Mouse (Mus musculus): ENCODE measurements around the gene Uts2b.

Gene Uts2b

DNA sequence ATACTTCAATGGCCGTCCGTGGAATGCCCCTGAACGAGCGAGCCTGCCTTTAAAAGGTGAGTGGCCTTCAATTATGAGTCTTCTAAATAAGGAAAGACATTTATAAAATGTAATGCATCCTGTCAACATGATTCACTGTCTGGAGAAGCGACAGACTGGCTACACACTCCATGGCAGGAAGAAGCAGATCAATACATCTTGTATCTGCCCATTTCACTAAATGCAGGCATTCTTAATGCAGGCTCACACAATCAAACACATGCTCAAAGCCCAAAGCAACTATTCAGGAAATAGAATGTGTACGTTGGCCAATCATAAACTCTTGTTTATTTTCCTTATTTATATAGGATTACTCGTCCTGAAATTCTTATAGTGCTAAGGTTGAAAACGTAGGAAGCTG is at the start of gene Uts2b:
Gene Uts2b, minus strand, starts transcription at position 49 of the 400 bp plus-strand sequence.
- no peak for DNase-seq (ENCODE audit: extremely low spot score)

DNA sequence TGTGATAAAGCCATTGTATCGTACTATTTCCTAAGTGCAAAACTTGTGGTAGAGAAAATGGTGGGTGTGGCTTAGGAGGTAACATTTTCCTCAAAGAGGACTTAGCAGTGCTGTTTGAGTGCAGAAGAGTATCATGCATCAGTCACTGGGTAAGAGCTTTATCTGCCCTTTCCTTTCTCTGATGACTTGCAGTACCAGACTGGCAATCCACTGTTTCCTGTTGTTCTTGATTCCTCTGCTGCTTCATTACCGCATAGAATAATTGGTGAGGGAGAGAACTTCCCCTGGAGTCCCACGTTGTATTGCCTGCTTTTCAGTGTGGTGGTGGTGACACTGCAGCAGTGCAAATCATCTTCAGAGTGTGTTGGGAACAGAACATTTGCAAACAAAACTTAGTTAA is 47.6 kb upstream of the Uts2b start:
- no peak for DNase-seq (ENCODE audit: extremely low spot score)

DNA sequence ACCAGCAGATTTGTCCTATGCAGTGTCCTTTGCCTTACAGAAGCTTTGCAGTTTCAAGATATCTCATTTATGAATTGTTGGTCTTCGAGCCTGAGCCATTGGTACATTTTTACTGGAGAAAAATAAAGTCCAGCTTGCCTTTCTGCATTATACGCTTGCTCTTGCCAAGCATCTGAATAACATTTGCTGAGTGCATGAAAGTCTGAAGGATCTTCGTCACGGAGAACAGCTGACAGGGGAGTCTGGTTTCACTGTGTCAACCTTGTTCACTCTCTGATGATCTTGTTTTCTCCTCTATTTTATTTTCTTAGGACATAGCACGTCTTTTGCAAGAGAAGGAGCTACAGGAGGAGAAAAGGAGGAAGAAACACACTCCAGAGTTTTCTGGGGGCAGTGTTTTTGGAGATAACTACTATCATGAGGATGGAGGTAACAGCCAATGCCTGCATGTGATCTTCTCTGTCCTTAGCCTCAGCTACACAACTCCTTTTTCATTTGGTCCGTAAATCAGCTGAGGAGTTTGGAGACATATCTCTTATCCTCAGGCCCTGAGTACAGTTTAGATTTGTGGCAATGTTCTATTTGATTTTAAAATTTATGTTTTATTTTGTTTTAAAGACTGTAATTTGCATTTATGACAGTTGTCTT is 47.0 kb upstream of the Uts2b start:
- DNase-seq (ENCODE audit: extremely low spot score): no peak

DNA sequence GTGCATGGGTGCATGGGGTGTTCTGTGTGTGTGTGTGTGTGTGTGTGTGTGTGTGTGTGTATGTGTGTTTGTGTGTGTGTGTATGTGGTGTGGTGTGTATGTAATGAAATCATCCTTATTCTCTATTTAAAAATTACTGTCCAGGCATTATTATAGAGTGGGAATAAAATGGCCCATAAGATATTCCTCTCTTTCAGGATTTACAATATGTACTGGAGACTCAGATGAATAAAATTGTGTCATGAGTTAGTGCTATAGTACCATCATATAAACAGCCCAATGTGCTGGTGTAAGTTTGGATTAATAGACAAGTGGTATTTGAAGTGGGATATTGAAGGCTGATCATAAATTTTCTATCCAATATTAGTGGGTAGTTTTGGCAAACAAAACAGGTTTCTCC is 34.1 kb upstream of the Uts2b start:
- DNase-seq (ENCODE audit: extremely low spot score): no peak

DNA sequence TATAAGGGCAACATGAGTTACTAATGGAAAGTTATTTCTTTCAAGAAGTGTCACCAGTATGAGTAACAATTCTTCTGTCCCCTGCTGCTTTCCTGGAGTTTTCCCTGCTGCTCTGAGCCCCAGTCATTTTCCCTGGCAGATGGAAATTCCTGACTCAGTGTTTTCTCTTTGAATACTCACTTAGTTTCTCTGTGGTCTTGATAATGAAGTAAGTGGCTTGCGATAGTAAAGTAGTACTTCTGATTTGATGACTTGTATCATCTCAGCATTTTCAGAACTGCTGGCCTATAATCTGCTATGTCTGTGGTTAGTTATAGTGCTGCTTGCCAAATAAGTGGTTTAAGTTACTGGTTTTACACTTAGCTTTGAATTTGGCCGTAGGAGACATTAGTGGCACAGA is 31.5 kb upstream of the Uts2b start:
- no peak for DNase-seq (ENCODE audit: extremely low spot score)

DNA sequence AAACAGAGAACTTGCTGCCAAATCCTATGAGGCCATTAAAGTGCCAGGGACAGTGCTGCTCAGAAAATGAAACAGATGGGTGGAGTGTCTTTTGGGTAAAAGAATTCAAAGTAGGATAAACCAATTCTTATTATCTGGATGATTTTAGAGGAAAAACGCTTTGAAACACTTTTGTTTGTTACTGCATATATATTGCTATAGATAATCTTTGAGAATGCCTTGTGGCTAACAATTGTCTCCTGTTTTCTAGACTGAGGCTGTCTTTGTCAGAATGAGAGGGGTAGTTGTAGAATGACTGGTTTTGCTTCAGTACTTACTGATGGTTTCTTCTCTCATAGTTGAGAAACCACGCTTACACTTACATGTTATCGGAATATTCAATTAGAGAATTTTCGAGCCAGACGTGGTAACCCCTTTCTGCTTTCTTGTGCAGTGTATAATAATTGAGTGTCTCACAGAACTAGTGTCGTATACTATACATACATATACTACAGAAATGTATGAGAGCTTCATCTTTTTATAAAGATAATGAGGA is 29.7 kb upstream of the Uts2b start:
- DNase-seq (ENCODE audit: extremely low spot score): no peak

DNA sequence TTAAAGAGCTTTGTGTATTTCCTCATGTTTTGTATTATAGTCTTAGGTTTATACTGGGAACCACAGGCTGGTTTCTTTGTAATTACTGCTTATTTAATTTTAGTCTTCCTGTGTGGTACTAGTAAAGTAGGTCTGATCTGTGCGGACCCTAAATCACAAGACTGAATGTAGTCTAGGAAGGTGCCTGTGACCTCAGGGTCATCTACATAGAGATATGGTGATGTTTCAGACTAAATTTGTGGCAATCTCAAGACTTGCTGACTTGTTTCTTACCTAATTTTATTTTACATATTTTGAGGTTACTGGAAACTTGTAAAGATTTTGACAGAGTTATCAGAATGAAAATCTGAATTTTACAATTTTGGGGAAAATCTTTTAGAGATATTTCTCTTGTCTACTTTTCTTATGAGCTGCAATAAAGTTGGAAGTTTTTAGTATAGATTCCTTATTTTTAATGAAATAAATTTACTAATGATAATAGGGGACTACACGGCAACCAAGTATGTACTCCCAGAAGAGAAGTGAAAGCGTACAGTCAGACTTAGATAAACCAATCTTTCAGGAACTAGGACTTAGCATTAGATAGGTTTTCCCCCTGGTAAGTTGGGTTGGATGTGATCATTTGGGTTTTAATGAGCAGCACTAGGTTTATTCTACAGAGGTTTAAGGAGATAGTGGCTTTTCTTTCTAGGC is 29.1 kb upstream of the Uts2b start:
- DNase-seq (ENCODE audit: extremely low spot score): no peak

DNA sequence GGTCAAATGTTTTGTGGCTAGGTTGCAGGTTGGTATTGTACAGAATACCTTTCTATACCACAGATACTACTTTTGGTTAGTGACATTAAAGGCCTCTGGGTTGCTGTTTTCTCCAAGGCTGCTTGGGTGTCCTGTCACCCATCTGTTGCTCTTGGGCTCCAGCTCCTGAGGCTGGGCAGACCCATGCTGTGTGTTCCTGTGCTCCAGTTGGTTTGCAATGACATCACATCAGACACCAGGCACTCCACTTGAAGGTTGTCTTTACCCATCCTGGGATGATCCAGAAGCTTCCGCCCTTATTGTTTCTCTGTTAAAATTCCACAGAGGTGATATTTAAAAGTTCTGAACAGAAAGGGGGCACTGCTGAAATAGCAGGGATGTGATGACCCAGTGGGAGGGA is 26.9 kb upstream of the Uts2b start:
- DNase-seq (ENCODE audit: extremely low spot score): no peak

DNA sequence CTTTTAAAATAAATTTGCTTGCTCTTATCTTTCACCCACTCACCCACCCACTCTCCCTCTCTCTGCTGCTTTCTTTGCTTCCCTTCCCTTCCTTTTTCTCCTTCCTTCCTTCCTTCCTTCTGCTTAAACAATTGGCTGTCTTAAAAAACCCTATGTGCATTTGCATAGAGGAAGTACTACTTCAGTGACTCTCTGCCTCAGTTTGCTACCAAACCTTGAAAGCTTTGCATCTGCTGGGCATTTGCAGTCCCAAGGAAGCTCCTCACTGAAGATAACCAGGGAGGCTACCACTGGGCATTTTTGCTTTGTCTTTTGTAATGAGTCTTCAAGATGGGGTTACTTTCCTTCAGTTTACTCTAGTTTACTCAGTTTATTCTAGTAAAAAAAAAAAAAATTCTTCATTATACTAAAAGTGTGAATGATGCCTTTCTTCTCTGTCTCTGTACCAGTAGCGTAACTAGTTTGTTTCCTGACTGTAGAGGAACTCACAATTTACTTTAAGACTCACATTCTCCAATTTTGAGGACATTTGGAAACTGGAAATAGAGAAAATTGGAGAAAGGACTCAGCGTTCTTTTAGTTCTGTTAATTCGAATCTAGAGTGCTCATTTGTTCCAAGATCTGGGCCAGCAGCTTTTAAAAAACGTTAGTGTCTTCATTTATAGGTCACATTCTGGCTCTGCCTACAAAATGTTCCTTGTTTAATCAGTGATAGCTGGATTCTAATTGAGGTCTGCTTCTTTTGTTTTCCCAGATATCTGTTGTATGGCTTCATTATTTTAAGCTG is 25.4 kb upstream of the Uts2b start:
- DNase-seq (ENCODE audit: extremely low spot score): no peak

DNA sequence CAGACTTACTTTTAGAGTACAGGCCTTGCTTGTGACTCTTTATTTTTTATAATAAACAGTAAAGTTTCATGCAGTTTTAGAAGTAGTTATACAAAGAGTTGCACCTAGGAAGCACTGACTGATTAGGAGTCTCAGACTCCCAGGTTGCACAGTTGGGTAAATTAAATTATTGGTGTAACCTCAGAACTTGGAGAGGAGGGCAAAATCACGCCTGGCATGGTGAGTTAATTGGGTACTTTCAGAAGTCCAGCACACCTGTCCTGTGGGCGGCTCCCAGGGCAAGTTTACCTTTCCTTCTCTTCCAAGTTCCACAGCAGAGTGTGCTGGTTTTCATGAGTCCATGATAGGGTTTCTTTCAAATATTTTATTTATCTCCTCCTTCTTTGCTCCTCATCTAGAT is 21.8 kb upstream of the Uts2b start:
- DNase-seq (ENCODE audit: extremely low spot score): no peak

DNA sequence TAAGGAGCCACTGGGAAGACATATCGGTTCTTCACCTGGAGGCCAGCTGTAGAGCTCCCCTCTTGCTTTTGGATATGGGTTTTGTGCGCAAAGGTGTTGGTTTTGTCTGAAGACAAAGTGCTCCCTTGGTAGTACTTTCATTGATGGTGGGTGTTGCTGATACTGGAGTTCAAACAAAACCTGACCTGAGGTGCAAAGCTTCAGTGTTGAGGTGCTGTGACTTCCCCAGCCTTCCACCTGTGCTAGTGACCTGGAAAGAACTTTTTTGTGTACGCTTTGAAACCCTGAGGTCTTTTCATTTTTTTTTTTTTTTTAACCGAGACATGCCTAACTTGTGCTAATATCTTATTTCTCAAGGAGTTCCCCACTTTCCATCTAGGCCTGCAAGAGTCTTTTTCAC is 20.3 kb upstream of the Uts2b start:
- DNase-seq (ENCODE audit: extremely low spot score): no peak

DNA sequence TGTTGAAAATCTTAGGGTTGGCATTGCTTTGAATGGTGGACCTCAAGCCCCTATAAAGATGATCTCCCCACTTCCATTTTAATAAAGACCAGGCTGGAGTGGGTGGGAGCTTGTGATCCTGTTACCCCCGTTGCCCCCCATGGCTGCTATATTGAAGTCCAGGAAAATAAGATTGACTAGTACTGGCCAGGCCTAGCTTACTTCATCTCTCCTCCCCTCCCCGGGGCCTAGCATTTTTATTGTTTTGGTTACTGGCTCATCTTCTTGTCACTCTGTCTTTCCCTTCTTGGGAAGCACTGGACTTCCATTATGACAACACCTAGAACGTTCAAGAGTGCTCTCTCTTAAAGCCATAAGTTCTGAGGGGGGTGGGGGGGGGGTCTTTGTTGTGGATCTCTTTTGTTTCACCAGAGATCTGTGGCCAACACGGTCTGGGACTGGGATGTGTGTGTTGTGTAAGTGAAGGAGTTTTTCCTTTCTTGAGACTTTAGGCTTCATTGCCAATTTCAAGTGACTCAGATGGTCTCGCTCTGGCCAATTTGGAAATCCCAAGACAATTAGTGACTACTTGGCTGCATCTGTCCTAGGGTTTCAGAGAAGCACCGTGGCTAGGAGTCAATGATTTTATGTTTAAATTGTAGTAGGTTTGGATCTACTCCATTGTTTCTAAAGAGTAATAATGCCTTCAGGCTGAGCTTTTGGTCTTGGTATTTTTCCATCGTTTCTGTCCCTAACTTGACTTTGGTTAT is 19.7 kb upstream of the Uts2b start:
- DNase-seq (ENCODE audit: extremely low spot score): peak; percentile 11

DNA sequence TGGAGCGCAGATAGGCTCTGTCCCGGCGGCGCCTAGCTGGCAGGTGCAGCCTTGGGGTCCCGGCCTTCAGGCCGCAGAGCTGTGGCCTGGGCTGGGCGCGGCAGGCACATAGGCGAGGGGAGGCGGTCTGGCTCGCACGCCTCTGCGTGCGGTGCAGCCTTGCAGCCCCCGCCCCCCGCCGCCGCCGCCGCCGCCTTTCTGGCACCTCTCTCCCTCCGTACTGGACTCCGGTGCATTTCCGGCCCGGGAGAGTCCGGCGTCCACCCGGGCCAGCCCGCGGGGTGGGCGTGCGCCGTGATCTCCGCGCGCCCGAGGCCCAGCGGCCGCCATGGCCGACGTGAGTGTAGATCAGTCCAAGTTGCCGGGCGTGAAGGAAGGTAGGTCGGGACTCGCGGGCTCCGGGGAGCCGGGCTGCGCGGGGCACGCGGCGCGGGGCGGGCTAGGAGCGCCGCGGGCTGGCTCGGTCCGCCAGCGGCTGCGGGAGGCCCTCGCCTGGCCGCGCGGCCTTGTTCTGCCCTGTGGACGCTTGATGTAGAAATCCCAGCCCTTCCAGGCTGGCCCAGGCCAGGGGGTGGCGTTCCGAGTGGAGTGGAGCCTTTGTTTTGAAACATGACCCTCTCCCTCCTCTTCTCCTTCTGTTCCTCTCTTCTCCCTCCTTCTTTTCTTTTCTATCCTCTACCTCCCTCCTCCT is 18.9 kb upstream of the Uts2b start, which contains the start of gene Ccdc50:
Gene Ccdc50, plus strand, starts transcription at position 109 of the 691 bp plus-strand sequence.
- peak; percentile 83 for DNase-seq (ENCODE audit: extremely low spot score)

DNA sequence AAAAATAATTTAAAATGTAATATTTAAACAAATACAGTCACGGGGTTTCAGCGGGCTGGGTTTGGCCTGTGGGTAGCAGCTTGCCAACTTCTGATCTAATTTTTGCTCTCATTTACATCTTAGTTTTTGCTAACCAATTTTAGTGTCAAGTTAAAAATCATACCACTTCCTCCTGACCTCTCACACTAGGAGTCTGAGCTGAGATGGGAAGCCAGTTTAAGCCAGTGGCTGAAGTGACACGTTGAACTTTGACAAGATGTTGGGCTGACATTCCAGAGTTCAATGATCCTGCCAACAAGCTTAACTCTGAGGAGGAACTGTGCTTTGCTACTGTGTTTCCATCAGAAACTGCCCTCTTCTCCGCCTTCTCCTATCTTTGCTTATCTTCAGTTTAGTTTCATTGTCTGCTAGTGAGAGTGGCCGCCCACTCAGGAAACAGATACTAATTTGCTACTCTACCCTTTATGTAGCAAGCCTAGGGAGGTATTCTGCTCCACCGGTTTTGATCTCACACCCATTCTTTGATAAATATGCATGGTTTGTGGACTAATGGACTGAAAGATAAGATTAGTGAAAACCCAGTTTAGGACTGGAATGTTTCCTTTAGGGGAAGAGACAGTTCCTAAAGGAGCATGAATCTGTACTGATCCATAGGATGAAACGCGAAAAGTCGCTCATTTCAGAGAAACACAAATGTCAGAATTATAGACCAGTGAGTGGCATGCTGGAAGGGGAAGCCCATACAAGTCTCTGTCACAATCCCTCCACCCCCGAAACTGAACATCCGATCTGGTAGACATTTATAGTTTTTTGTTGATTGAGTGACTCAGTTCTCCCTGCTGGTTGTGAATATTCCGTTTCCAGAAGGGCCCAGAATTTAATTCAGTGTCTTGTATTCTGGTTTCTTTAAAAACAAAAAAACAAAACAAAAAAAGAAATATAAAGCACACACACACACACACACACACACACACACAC is 17.9 kb upstream of the Uts2b start:
- DNase-seq (ENCODE audit: extremely low spot score): peak; percentile 8

DNA sequence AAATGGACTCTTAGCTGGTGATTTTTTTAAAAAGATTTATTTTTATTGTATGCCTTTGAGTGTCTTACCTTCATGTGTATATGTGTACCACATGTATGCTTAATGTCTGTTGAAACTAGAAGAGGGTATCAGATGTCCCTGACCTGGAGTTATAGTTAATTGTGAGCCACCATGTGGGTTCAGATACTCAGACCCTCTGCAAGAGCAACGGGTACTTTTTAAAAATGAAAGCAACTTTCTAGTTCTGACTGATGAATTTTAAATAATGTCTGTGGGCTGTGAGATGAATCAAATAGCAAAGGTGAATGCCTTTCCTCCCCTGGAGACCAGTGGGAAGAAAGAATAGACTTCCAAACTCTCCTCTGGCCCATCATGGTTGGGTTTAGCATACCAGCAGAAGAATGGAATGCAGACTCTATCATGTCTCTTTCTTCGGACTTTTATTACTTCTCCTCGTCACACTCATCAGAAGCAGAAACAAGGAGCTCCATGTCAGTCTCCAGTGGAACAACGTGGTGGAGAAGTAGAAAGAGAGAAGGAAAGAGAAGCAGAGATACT is 16.9 kb upstream of the Uts2b start:
- DNase-seq (ENCODE audit: extremely low spot score): no peak

DNA sequence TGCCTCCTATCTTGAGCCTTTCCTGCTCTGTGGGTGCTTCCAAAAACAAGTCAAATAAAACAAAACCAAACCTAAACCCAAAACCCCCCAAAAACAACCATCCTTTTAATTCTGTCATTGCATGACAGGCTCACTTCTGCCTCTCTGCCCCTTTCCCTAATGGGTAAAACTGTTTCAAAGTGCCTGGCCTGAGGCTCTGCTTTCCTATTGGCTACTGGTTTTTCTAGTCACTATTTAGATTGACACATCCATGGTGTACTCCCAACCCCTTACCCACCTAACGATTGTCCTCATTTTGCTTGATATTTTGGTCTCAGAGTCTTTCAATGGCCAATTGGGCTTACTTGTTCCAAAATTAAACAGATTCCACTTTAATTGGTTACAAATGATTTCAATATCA is 15.6 kb upstream of the Uts2b start:
- no peak for DNase-seq (ENCODE audit: extremely low spot score)

DNA sequence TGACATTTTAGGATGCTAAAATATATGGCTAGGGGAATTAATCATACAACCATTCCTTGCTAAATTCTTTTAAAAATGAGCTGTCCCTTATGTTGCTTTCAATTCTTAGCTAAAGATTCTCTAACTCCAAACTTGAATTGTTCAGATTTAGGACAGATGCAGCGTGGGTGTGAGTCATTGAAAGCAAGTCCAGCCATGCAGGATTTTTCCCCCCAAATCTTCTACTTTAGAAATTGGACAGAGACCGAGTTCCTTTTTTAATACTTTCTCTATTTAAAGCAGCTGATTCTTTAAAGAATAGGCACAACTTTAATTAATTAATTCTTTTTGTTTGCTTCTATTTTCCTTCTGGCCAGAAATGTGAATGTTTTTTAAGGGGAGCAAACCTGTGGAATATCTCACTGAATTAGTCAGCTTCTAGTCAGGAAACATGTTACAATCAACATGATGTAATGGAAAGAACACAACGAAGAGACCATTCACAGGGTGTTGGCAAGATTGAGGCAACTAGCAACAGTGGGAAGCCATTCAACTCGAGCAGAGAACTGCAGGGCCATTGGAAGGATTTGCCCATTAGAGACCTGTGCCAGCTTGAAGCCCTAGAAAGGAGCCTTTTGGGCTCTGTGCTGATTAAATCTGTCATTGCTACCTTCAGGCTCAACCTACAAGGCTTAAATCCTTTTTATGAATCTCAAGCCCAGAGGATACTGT is 15.0 kb upstream of the Uts2b start:
- DNase-seq (ENCODE audit: extremely low spot score): no peak

DNA sequence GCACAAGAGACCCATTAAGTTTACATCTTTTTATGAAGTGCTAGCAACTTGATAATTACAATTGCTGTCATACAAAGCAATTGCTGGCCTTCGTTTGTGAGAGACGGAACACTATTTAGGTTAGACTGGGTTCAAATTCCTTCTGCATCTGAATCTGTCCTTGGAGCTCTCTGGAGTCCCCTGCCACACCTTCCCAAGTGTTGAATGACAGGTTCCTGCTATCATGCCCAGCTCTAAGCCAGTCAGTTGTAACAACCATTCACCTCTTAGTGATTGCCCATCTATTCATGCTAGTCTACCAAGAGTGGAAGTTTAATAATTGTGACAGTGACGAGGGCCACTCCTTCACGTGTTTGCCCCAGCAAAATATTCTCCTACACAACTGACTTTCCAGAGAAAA is 12.2 kb upstream of the Uts2b start:
- no peak for DNase-seq (ENCODE audit: extremely low spot score)

DNA sequence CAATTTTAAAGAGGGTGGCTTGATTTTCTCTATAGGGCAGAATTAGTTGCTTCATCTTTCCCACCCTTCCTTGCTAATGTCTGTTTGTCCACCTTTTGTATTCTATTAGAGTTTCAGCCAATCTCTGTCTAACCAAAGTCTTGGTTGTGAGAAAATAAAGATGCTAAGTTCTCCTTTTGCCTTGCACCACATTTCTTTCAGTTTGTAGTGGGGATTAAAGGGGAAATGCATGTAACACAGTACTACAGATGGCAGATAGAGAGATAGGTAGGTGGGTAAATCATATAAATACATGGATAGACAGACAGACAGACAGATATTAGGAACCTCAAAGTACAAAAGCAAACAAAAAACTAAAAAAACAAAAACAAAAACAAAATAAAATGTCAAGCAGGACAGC is 6.5 kb upstream of the Uts2b start:
- DNase-seq (ENCODE audit: extremely low spot score): no peak
